Mouse (Mus musculus): ENCODE data around the gene Ece1.

The Ece1 gene

DNA sequence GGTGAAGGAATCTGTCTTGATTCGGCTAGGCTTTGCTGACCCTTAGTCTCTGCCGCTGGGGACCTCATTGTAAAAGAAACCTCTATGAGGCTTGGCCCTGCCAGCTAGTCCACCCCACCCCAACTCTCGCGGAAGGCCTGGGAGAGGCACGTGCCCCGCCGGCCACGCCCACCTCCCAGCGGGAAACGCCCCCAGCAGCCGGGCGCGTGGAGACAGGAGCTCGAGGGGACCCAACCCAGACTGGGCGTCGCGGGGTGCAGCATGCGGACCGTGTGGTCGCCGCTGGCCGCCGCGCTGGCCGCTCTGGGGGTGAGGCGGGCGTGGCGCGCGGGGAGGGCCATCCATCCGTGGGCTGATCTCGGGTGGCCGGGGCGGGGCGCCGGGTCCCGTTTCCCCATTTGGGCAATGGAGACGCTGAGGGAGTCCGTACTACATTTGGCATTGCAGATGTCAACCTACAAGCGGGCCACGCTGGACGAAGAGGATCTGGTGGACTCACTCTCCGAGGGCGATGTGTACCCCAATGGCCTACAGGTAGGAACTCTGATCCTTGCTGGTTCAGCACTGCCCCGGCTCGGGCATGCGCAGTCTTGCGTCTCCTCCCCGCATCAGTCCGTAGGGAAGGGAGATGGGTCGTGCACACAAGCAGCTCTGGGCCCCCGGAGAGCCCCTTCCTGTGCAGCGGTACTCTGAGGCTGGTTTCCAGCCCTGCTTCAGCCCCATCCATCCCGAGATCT lies 51.5 kb downstream of the Ece1 start:
- no peak for DNase-seq (ENCODE audit: extremely low read depth, low read depth, low spot score)

DNA sequence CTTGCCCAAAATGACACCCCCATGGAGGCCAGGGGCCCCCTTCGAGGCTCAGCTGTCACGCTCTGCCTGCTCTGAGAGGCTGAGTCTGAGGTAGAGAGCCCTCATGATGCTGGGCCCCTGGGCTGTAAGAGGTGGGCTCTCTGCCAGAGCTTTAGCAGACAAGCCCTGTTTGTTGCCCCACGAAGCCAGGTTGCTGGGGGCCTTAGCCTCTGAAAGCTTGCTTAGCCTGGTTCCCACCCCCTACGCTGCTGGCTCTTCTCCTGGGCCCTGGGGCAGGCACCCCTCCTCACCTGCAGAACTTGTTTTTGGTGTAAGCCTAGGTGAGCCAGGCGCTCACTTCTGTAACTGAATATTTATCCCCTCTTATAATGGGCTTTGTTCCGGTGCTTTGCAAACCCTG lies 55.6 kb downstream of the Ece1 start:
- no peak for DNase-seq (ENCODE audit: extremely low read depth, low read depth, low spot score)

DNA sequence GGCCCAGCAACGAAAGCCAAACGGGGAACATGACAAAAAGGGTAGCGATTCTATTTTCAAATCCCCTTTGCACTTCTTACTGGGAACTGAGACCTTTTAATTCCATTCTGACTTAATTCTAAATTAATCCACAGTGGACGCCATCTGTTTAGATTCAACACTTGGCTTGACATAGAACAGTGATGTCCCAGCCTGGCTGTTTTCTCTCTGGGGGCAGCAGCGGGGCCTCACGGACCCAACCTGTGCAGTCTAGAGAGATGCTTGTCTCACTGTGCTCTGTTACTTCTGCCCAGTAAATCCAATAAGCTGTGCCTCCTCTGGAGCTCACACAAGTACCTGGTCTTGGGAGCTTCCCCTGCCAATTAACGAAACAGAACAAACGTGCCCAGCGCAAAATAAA lies 56.5 kb downstream of the Ece1 start:
- no peak for DNase-seq (ENCODE audit: extremely low read depth, low read depth, low spot score)

DNA sequence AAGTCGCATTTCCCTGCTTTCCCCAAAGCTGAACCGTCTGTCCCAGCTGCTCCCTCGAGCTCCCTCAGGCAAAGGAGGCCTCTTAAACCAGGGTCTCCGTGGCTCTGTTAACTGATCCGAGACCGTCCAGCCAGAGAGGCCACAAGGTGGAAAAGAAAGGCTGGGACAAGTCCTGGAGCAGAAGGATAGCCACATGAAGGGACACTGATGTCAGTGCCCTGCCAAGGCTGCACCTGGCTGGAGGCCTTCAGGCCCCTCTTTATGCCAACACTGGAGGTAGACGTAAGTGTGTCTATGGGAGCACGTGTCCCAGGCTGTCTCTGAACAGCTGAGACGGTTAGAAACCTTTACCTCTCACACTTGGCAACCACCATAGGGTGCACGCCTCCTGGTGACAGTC lies 57.1 kb downstream of the Ece1 start:
- DNase-seq (ENCODE audit: extremely low read depth, low read depth, low spot score): no peak

DNA sequence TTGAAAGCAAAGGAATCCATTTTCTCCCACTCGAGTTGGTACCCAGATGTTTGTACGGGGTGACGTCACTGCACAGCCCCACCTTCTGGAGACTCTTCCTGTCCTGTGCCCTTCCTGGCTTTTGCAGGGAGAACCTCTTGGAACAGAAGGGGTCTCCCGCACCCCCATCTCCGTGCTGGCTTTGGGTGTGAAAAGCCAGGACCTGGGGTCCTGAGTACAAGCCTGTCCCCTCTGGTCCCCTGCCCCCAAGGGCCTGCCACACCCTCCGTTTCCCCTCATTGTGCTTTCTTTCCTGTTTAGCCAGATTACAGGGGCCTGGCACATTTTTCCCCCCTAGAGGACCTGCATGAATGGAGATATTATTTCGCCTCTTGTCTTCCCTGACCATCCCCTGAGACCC lies 58.0 kb downstream of the Ece1 start:
- no peak for DNase-seq (ENCODE audit: extremely low read depth, low read depth, low spot score)

DNA sequence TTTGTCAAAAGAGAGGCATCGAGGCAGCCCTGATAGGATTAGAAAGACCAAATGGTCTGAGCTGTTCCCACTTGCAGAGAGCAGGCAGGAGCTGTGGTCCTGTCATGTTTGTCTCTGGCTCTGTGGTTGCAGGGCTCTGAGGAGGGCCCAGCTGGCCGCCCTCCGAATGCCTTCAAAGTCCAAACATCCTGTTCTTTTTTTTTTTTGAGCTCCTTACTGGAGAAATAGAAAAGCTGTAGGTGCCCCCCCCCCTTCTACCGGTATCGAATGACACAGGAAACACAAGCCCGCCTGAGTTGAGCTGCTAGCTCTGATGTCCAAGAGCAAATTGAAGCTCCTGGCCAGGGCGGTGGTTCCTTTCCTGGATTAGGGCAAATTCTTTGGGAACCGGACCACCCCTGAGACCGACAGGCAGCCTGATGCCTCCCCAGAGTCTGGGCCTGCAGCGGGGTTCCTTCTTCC lies 58.5 kb downstream of the Ece1 start:
- no peak for DNase-seq (ENCODE audit: extremely low read depth, low read depth, low spot score)

DNA sequence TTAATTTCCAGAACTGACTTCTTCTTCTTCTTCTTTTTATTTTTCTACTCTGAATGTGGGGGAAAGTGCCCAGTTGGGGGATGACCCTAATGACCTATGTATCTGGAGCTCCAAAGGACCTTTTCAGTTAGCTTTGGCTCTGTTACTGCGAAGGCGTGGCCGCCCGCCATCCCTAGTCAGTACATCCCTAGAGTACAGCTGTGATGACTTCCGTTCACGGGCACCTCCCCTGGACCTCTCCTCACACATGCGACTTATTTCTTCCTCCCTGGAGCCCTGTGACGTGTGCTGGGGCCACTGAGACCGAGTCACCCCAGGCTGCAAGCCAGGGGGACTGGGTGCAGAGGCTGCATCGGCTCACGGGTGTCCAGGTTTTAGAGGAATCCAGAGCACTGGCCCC lies 59.5 kb downstream of the Ece1 start:
- DNase-seq (ENCODE audit: extremely low read depth, low read depth, low spot score): no peak

DNA sequence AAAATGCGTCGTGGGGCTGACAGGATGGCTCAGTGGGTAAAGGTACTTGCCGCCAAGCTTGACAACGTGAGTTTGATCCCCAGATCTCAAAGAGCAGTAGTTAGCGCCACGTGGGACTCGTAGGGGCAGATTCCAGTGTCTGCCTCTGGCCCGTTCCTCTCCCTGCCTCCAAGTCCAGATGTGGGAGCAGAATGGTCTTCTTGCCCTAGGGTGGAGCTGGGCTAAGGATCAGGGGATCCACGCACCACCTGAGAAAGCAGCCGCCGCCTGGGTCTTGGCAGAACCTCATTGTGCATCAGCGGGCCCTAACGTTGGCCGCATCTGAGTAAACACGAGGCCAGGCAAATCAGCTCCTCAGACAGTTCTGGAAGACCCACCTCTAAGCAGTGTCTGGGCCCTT lies 61.0 kb downstream of the Ece1 start:
- DNase-seq (ENCODE audit: extremely low read depth, low read depth, low spot score): no peak

DNA sequence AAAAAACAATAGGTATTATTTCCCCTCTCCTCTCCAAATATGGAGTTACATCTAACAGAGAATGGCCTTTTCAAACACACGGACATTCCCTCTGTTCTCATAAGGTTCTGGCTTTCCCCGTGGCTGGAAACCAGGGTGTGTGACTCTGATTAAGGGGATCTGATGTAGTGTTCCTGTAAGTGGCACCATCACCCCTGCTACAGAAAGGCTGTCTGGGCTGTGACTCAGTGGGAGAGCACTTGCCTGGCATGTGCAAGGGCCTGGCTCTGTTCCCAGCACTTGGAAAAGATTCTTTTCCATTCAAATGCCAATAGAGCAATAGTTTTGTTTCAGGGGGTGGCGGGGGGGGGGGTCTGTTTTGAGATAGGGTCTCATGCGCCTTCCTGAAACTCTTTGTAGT lies 63.1 kb downstream of the Ece1 start:
- no peak for DNase-seq (ENCODE audit: extremely low read depth, low read depth, low spot score)

DNA sequence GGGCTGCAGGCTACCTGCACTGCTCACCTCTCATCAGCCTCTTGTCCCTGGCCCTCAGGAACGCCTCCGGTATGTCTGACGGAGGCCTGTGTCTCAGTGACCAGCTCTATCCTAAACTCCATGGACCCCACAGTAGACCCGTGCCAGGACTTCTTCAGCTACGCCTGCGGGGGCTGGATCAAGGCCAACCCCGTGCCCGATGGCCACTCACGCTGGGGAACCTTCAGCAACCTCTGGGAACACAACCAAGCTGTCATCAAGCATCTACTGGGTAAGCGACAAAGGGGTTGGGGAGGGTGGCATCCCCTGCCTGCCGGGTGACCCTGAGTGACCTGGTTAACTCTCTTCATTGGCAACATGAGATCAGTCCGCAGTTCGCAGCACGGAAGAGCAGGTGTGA lies 64.1 kb downstream of the Ece1 start:
- no peak for DNase-seq (ENCODE audit: extremely low read depth, low read depth, low spot score)

DNA sequence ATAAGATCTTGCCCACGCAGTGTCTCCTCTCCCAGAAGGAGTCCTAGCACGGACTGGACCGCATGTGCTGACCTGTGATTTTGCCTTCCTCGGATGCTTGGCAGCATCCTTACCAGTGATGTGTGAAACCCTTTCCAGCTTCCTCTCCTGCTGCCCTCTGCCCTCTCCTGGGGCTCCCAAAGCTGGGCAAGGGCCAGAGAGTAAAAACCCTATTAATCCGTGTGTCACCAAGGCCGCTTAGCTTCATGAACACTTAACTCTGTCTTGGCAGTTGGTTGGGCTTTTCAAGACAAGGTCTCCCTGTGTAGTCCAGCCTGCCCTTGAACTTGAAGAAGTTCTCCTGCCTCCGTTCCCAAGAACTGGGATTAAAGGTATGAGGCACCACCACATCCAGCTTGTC lies 65.1 kb downstream of the Ece1 start:
- DNase-seq (ENCODE audit: extremely low read depth, low read depth, low spot score): no peak

DNA sequence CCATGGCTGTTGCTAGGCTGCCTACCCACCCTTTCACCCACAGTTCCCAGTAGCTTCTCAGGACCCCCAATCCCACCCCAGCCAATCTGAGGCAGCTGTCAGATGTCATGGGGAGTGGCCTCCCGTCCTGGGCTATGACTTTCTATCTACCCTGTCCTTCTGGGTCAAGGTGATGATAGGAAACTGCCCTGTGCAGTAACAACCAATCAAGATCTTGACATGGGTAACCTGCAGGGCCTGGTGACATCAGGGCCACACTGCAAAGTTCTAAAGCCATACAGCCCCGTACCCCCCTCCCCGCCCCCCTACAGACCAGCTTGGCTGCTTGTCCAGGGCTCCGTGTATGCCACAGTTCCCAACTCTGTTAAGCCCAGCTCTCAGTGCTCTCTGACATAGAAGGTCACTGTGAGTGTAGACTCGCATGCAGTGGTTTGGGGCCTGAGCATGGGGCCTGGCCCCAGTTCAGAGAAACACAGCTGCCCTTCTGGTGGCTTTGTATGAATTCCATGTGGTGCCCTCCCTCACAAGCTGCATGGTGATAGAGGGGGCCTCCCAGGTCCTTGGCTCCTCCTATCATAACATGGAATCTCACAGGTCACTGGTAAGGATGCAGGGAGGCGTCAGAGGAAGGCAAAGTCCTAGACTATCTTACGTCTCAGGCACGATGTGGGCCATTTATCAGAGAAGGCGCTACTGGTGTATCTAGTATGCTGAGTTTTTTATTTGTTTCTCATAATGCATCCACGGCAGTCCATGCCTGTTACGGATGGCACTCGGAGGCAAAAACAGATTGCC lies 65.9 kb downstream of the Ece1 start:
- DNase-seq (ENCODE audit: extremely low read depth, low read depth, low spot score): no peak

DNA sequence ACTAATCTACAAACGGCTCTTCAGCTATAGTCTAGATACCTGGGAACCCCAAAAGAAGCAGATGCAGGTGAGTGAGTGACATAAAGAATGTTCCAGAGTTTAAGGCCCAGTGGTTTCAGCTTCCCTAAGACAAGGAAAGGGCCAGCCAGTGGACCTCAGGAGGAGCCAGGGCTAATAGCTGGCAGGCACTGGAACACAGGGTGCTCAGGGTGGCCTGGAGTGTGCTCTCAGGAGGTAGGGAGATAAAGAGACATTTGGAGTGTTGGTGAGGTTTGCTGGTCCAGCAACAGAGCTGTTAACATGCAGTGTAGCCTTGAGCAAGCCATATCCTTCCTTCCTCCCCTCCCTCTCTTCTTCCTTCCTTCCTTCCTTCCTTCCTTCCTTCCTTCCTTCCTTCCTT lies 66.8 kb downstream of the Ece1 start:
- no peak for DNase-seq (ENCODE audit: extremely low read depth, low read depth, low spot score)

DNA sequence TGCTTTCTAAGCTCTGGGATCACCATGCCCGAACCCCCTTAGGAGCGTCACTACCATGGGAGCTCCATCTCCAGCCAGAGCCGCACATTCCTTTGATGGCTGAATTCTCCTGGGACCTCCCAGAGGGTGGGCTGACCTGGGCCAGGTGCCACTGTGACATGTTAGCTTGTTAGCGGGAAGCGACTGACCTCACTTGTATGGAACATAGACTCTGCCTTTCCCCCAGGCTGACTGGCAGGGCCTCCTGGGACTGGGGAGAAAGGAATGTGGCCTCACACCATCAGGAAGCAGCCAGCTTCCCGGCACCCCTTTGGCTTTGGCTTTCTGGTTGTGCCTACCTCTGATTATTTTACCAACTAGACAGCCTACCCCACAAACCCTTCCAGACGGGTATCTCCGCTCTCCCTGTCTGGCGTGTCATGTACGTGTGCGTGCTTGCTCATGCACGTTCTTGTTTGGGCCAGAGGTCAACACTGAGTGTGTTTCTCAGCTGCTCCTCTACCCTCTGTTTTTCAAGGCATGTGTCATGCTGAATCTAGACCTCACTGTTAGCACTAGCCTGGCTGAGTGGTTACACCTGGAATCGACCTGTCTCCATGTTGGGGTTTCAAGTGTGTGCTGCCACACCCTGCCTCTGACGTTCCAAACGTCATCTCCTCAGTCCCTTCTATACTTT lies 67.4 kb downstream of the Ece1 start:
- no peak for DNase-seq (ENCODE audit: extremely low read depth, low read depth, low spot score)

DNA sequence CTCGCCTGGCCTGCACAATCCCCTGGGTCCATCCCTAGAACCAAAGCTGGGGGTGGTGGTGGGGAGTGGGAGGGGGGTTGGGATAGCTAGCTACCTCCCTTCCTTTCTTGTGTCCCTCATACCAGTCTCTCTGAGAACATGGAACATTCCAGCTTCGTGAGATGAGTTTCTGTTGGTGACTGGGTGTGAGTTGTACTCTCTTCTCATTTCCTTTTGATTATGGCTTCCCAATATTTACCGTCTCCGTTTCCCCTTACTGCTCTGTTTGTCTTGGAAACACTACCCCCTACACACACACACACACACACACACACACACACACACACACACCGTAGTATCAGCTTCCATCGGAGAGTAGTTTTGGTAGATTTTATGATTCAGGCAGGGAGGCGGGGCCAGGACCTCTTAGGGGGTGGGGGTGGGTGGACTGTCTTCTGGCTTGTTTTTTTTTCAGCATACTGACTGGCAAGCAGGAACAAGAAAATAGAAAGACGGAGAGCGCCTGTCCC lies 68.5 kb downstream of the Ece1 start:
- no peak for DNase-seq (ENCODE audit: extremely low read depth, low read depth, low spot score)

DNA sequence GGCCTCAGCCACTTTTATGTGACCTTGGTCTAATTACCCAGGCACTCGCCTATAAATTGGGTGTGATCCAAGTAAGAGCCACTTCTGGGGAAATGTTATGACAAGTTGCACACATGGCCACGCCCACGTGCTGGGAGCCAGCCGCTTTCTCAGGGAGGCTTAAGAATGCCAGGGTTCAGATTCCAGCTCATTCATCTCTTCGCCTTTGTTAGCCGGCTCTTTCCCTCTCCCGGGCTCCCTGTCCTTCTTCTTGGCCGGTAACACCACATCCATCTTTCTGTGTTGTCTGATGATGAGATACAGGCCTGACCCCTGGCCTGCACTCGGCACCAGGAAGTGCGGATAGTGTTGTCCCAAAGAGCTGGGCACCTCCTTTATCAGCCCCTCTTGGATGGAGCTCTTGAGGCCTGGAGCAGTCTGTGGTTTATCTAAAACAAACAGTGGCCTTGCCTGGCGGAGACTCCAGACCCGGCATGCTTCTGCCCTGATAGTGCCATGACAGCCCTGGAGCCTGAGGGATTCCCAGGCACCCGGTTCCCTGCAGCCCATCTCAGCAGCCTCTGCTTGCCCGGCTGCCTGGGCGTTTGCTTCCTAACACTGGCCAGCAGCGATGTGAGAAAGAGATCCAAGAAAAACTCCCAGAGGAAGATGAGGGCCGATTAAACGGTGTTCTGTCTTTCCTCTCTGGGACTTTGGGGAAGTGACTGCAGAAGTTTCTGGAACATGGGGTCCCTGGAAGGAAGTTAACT lies 69.1 kb downstream of the Ece1 start:
- peak; percentile 80 for DNase-seq (ENCODE audit: extremely low read depth, low read depth, low spot score)

DNA sequence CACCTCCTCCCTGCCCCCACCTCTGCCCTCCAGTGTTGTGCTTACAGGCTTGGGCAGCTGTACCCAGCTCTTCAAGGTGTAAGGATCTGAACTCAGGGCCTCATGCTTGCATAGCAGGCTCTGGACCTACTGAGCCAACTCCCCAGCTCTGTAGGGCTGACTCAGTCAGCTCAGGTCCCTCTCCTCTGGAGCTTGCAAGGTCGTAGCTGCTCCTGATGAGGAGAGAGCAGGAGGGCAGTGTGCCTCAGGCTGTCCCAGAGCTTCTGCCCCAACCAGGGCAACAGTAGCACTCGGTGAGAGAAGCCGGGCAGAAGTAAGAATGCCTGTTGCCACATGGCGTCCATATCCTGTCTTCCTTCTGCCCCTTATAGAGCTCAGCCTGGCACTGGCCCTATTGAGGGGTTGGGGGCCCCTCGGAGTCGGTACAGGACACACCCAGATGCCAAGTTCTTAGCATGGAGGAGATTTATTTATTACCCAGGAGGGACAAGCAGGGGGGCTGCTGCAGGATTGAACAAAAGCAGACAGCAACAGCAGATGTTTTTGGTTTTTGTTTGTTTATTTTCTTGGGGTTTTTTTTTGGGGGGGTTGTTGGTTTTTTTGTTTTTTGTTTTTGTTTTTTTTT lies 70.6 kb downstream of the Ece1 start:
- DNase-seq (ENCODE audit: extremely low read depth, low read depth, low spot score): no peak

DNA sequence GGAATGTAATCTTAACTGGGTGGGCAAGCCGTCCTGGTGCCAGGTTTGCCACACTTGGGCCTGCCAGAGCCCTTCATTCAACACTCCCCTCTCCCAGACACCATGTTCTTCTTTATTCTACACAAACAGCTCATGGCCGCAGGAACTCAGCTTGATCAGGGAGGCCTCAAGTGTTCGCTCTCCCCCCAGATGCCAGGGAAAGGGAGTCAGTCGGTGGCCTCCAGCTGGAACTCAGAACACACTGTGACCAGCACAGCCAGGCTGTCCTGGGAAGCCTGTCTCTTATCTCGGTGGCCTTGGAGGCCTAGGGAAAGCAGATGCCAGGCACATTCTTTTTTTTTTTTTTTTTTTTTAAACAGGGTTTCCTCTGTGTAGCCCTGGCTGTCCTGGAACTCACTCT lies 71.3 kb downstream of the Ece1 start:
- no peak for DNase-seq (ENCODE audit: extremely low read depth, low read depth, low spot score)

DNA sequence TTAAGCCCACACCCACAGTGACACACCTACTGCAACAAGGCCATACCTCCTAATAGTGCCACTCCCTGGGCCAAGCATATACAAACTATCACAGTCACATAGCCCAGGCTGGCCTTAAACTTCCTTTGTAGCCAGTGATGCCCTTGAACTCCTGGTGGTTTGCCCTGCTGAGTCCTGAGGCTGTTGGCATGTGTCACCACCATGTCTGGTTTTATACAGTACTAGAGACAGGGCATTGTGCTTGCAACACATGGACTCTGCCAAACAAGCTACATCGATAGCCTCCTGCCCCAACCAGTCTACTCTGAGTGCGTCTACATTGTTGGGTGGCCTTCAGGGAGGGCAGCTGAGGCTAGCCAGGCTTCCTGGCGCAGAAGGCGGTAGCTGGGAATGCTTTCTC lies 74.1 kb downstream of the Ece1 start:
- peak; percentile 40 for DNase-seq (ENCODE audit: extremely low read depth, low read depth, low spot score)

DNA sequence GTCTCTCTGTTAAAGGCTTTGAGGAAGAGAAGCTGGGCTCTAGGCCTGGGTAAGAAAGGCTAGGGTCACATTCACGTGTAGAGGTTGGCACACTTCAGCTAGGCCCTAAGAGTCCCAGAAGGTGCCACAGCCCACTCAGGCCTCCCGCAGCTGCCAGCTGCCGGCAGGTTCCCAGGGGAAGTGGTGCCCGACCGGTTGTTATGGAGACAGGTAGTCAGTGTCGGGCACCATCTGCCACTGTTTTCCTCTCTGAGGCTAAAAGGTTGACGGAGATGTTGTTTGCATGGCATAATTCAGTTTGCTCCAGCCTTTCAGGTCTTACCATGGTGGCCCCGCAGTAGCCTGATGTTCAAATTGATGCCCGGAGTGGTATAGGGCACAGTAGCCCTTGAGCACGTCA lies 78.0 kb downstream of the Ece1 start:
- no peak for DNase-seq (ENCODE audit: extremely low read depth, low read depth, low spot score)

Measured in fat pad, adult 2 months (tissue).